Mouse (Mus musculus) WW6 (cell line): ENCODE results near the gene Map4.
A peak's percentile ranks its signal among the peaks of the same experiment; 100 is the strongest.

ENCODE experiments used
- DNase-seq: peaks from one replicate; pipeline ENCODE4 v3.0.0-alpha.2; 2013; ENCODE audit warnings: low read depth, low spot score

Map4 gene

GRCm38 (mm10) chr9:109931257-109932171 is at the start of gene Map4:
Gene Map4, plus strand, starts transcription at chr9:109931460.
- DNase-seq: peak; percentile 92

- DNase-seq: no peak
These were observed 45.0 kb upstream of the Map4 start for GRCm38 (mm10) chr9:109886259-109886658.

- no peak for DNase-seq
These were observed 43.9 kb upstream of the Map4 start for GRCm38 (mm10) chr9:109887321-109887720.

GRCm38 (mm10) chr9:109891501-109891900 is 39.8 kb upstream of the Map4 start:
- no peak for DNase-seq

GRCm38 (mm10) chr9:109892651-109893250 is 38.5 kb upstream of the Map4 start:
- DNase-seq: no peak

- DNase-seq: no peak
These were observed 36.7 kb upstream of the Map4 start for GRCm38 (mm10) chr9:109894413-109895090.

GRCm38 (mm10) chr9:109895593-109895992 is 35.7 kb upstream of the Map4 start:
- DNase-seq: no peak

- DNase-seq: no peak
These were observed 34.8 kb upstream of the Map4 start for GRCm38 (mm10) chr9:109896253-109897150.

GRCm38 (mm10) chr9:109898027-109898426 is 33.2 kb upstream of the Map4 start:
- DNase-seq: no peak

GRCm38 (mm10) chr9:109899361-109899760 is 31.9 kb upstream of the Map4 start:
- no peak for DNase-seq

GRCm38 (mm10) chr9:109899774-109900173 is 31.5 kb upstream of the Map4 start:
- no peak for DNase-seq

- DNase-seq: no peak
These were observed 30.7 kb upstream of the Map4 start for GRCm38 (mm10) chr9:109900604-109901003.

- no peak for DNase-seq
These were observed 29.0 kb upstream of the Map4 start for GRCm38 (mm10) chr9:109902246-109902645.

GRCm38 (mm10) chr9:109902740-109903139 is 28.5 kb upstream of the Map4 start:
- no peak for DNase-seq

GRCm38 (mm10) chr9:109907300-109907699 is 24.0 kb upstream of the Map4 start:
- DNase-seq: no peak

- DNase-seq: no peak
These were observed 23.3 kb upstream of the Map4 start for GRCm38 (mm10) chr9:109907774-109908465.

GRCm38 (mm10) chr9:109909102-109909501 is 22.2 kb upstream of the Map4 start:
- no peak for DNase-seq

- DNase-seq: no peak
These were observed 21.3 kb upstream of the Map4 start for GRCm38 (mm10) chr9:109909926-109910325.

- DNase-seq: no peak
These were observed 19.5 kb upstream of the Map4 start for GRCm38 (mm10) chr9:109911779-109912178.

- no peak for DNase-seq
These were observed 16.9 kb upstream of the Map4 start for GRCm38 (mm10) chr9:109914269-109914926.
